Mouse (Mus musculus) heart, postnatal 10 days (tissue): ENCODE results near the gene Comtd1. TPM values are rescaled to one million over a fixed set of nuclear protein-coding genes. Genes with fewer than 3 reads are reported as not detected.

Source experiments
- DNase-seq, 2 experiments: peaks; one replicate each; pipeline ENCODE4 v3.0.0; 2021
- intact Hi-C: fragments of 180-260 bp; cut with DNase I; formaldehyde crosslinking; loops from one replicate; pipeline ENCODE4 v1.15.1; 2025
- total RNA-seq, 2 experiments: library from RNA; stranded (reverse); gene quantifications; 2 replicates each; pipeline ENCODE4 v1.2.3; 2021

Gene Comtd1
- total RNA-seq, 2 experiments from 2014 or later = 8.8 to 10.3 TPM

DNA sequence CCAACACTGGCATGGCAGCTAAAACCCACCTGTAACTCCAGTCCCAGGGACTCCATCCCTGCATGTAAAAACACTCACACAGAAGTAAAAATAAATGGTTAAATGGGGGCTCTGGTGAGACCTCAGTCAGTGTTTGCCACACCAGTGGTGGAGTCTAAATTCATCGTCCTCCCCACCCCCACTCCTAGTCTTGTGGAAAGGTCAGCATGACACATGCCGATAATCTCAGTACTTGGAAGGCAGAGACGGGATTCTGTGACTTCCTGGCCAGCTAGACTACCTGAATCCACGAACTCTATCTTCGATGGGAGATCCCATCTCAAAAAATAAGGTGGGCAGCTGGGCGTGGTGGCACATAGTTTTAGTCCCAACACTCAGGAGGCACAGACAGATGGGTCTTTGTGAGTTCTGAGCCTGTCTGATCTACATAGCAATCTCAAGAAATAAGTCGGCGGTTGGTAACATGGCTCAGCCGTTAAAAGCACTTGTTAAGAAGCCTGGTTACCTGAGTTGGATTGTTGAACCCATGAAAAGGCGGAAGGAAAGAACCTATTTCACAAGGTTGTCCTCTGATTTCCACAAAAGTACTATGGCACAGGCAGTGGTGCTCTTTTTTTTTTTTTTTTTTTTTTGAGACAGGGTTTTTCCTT is 36.9 kb downstream of the Comtd1 start:
- intact Hi-C loops = loop anchor here (1.0 to 5.0 kb wide), 2 partner anchors 36 to 60 kb away; partner anchors contain the start of genes Comtd1, Dusp13 and Samd8
- peak; percentile 48 to 57 for DNase-seq

DNA sequence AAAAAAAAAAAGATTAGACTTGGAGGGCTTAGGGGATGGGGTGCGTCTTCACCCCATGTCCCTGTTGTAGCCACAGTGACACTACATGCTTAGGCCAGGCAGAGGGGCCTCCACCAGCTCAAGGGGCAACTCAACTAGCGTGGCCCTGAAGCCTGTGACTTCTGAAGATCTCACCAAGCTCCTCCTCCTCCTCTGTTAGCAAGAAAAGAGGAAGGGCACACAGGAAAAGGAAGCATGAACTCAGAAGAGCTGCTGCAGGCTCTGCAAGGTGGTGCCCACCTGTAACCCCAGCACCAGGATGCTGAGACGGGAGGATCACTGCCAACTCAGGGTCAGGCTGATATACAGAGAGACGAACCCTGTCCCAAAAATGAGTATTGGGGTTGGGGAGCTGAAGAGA is 37.5 kb downstream of the Comtd1 start:
- intact Hi-C loops = loop anchor here (5.0 kb wide), 1 partner anchor 59 kb away; the partner anchor contains the start of genes Dusp13 and Samd8
- DNase-seq = no peak

DNA sequence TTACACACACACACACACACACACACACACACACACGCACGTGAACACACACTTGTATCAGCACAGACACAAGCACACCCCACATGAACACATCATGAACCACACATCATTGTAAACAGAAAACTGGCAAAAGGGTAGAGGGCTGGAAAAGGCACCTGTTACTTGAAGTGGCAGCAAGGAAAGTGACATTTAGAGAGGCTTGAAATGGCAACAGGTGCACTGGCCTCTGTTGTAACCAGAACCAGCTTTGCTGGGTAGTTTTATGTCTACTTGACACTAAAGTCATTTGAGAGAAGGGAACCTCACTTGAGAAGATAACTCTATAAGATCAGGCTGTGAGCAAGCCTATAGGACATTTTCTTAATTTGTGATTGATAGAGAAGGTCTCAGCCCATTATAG is 39.4 kb downstream of the Comtd1 start:
- DNase-seq = no peak

DNA sequence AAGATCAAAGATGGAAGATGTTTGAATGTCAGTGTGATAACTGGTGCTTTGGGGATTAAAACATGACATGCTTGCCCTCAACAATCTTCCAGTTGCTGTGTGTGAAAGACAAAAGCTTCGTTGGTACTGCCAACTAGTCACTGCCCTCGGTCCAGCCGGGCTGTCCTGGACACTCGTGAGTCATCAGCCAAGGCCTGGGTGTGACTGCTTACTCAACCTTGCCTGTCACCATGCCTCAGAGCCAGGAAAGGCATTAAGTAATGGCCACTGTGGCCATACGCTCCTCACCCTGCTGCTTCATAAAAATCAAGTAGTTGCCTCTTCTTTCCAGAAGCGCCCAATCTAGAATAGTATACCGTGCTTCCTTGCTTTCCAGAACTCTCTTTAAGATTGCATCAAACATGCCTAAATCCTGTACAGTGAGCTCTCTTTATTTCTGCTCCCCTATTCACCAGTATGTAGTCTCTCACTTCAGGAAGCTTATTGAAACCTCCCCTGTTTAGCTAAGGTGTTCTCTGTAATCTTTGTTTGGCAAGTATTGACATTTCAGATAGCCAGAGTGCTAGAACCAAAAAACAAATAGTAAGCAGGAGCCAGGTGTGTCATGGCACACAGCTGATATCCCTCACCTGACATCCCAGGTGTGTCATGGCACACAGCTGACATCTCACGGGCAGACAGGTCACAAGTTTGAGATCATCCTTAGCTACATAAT is 40.4 kb downstream of the Comtd1 start:
- DNase-seq = no peak
- intact Hi-C loops = no loop called here

More for the DNA sequence above, 39.4 kb downstream of the Comtd1 start:
- intact Hi-C loops = no loop called here

DNA sequence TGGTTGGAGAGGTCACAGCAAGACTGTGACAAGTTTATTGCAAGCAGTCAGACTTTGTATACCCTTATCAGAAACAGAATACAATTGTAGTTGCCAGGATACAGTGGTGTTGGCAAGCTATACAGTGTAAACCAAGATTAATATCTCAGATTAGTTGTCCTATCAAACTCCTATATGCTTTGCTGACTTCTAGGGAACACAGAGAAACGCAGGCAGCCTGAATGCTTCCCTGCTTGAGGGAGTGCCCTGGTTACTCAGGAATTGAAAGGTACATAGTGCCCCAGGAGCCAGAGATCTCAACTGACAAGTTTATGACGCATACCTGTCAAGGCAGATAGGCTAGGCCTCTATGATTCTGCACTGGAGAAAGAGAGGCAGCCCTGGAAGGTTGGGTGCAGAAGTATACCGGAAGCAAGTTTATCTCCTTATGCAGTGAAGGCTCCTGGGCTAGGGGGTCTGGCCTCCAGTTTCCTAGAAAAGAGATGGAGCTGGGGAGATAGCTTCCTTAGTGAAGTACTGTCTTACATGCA is 42.1 kb downstream of the Comtd1 start:
- intact Hi-C loops = no loop called here
- no peak for DNase-seq

DNA sequence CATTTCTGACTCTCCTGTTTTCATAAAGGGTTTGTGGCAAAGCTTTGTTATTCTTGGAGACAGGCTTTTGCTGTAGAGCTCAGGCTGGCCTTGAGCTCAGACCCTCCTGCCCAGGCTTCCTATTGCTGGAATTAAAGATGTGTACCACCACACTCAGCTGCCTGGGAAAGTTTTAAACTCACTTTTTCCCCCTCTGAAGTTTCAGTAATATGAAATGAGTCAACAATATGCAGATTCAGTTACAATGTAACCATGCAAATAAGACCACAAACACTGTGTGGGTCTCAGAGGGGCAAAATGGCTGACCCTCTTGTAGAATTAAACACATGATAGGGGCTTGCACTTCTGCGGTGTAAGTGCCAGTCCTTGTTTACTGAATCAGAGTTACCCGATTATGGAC is 42.6 kb downstream of the Comtd1 start:
- intact Hi-C loops = no loop called here
- no peak for DNase-seq

DNA sequence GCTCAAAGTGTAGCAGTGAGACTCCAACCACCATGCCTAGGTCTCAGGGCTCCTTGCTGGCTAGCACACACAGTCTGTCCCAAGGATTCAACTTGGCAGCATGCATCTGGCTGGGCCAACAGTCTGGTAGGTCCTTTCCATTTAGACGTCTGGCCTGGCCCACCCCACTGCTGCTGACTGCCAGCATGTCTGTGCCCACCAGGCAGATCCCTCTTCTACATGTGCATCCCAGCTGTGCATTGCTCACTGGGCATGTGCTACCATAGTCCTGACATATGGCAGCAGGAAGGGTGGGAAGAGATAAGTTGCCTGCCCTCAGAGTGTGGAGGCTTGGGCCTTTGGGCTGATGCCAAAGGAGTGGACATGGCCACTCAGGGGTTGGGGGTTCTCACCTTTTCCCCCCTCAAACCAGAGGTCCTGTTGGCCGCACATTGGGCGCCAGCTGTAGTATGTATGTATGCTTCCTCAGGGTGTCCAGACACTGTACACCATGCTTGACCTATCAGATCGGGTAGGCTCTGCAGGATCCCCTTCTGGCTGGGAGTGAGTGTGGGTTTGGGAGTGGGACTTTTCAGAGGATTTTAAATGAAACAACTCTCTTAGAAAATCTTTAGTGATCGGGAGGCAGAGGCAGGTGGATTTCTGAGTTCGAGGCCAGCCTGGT is 46.1 kb downstream of the Comtd1 start:
- intact Hi-C loops = no loop called here

DNA sequence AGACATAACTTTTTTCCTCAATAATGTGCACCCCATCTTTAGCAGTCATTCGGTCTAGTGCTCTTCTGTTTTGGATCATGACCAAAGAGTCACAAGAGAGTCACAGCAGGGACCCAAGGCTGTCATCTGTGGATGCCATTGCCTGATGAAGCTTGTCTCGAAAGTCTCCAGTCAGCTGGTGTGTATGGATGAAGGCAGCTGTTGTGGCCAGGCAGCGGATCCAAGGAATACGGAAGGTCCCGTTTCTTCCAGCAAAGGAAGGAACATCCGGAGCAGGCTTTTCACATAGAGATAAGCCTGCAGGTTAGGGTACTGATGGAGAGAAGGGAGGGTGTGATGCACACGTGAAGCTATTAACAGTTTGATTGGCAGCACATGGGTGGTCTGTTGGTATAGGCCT is 47.2 kb downstream of the Comtd1 start:
- intact Hi-C loops = no loop called here
- DNase-seq = no peak

More for the DNA sequence above, 46.1 kb downstream of the Comtd1 start:
- no peak for DNase-seq

DNA sequence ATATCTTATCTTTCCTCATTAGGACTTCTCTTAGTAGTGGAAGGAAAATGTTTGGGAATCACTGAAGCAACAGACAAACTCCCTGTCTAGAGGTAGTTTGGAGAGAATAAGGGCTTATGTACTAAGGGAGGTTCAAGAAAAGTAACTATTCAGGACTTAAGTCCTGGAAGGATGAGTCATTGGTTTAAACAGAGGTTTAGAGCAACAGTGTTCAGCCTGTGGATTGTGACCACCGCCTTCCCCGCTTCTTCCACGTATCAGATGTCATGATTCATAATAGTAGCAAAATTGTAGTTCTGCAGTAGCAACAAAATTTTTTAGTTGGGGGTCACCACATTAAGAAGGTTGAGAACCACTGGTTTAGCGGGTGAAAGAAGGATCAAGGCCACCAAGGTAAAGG is 48.1 kb downstream of the Comtd1 start:
- intact Hi-C loops = no loop called here
- no peak for DNase-seq

Other genes with a start within 250 kb of the Comtd1 start
- gene Dupd1, start 134.4 kb downstream of the Comtd1 start, total RNA-seq = under 1 TPM in 1 of 2 experiments, not detected in 1; 0.45 TPM
- gene Samd8, start 98.4 kb downstream of the Comtd1 start, total RNA-seq = 10 to 100 TPM; 27.2 to 30.5 TPM
- gene Dusp13, start 97.8 kb downstream of the Comtd1 start, total RNA-seq = under 1 TPM in 1 of 2 experiments, not detected in 1; 0.60 TPM
- 100 to 1,000 TPM; 544 to 567 TPM for gene Vdac2, start 23.7 kb downstream of the Comtd1 start, total RNA-seq
- 1 to 10 TPM; 2.4 to 3.3 TPM for gene Zfp503, start 140.6 kb upstream of the Comtd1 start, total RNA-seq
- gene Lrmda, start 170.7 kb upstream of the Comtd1 start, total RNA-seq = 1 to 10 TPM; 1.1 to 2.1 TPM